Mouse (Mus musculus): Measurements from ENCODE around the gene Tmem135. TPM values are rescaled to one million over a fixed set of nuclear protein-coding genes. Genes with fewer than 3 reads are reported as not detected.

Gene Tmem135
- total and polyA plus RNA-seq, 3 experiments = 87.3 to 469 (median 125) TPM

Small RNAs within 50 kb of the gene (microRNA-seq; reads per million reads assigned to microRNA genes)
- gene Gm22171 (0 reads per million in 2 experiments), gene Gm24659 (0 reads per million in 2 experiments)

Other genes with a start within 250 kb of the Tmem135 start
- 10 to 100 TPM; 27.9 to 33.3 TPM for gene Fzd4, start 133 bp upstream of the Tmem135 start, total RNA-seq (2021)
- 12.7 and 13.4 TPM in 2 replicates for gene Fzd4, start 133 bp upstream of the Tmem135 start, polyA plus RNA-seq (2012; rRNA removed)
- gene Prss23, start 123.0 kb upstream of the Tmem135 start, total RNA-seq (2021) = 10 to 100 TPM; 18.5 to 29.8 TPM
- gene Prss23, start 123.0 kb upstream of the Tmem135 start, polyA plus RNA-seq (2012; rRNA removed) = 21.9 and 27.7 TPM in 2 replicates
- gene Me3, start 228.2 kb upstream of the Tmem135 start, total RNA-seq (2021) = 10 to 100 TPM; 14.0 to 32.2 TPM
- gene Me3, start 228.2 kb upstream of the Tmem135 start, polyA plus RNA-seq (2012; rRNA removed) = 5.3 and 5.6 TPM in 2 replicates

Data from adrenal gland, adult 2 months (tissue).